Mouse (Mus musculus) frontal cortex, postnatal 10 days (tissue): Measurements from ENCODE around the gene Crb1.

Source experiments
- DNase-seq, 2 experiments: peaks; one replicate each; pipeline ENCODE4 v3.0.0; 2022; ENCODE audit warnings: low spot score in 2 of 2, mixed read lengths in 1 of 2

Crb1 gene

DNA sequence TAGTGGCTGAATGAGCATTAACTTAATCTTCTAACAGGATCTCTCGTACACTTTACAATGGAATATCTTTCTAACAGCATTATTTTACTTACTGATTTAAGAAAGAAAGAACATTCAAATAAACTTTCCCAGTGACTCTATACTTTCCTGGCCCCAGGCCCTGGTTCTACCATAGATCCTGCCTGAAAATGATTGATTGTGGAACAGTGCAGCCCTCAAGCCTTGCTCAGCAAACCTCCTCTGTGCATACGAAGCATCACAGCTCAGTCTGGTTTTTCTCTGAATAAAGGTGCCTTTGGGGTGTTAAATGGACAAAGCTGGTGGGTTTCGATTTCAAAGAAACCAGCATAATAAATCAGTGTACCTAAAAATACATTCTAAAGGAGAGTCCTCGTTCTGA is 153.1 kb downstream of the Crb1 start:
- DNase-seq, result no peak

DNA sequence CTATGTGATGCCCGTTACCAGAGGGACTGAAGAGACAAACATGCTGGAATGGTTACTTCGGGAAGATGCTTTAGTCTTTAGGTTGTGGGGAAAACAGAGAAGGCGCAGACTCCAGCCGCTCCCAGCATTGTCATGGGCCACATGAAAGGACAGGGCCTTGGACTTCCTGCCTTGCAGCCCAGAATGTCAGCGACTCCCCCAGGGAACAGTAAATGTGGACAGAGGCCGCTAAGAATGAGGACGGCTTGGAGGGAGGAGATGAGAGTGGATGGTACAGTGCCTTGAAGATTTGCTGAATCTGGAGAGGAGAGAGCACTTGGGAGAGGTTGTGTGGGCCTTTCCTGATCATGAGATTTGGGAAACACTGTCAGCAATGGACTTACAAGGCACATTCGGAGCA is 161.6 kb downstream of the Crb1 start:
- no peak for DNase-seq

DNA sequence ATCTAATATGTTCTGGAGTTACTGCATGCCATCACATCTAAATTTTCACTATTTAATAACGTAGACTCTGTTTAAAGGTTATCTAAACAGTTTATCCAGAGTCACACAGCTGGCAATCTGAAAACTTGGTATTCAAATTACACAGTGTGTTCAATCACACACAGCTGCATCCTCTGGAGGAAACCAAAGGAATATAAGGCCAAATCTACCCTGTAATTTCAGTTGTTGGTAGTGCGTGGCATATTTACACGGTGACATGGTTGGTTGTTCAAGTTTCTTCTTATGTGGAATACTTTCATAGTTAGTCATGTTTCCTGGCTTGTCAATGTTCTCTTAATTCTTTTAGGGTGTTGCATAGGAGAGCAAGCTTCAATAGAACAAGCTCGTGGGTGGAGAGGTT is 166.4 kb downstream of the Crb1 start:
- DNase-seq, result no peak

DNA sequence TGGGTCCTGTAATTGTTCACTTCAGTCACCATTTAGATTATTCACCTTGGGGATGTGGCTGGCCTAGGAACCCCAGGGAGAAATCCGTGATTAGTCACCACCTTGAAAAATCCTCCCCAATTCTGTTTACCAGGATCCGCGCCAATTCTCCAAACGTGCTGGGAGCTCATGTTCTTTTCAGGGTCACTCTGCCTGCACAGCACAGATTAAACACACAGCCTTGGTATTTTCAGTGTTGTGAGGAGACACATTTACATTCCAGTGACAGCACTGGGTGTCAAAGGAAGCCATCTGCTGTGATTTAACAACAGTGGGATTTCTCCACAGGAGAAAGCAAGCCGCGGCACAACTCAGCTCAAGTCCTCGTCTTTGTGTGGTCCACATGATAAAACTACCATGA is 167.1 kb downstream of the Crb1 start:
- DNase-seq, result peak; percentile 13 to 17

DNA sequence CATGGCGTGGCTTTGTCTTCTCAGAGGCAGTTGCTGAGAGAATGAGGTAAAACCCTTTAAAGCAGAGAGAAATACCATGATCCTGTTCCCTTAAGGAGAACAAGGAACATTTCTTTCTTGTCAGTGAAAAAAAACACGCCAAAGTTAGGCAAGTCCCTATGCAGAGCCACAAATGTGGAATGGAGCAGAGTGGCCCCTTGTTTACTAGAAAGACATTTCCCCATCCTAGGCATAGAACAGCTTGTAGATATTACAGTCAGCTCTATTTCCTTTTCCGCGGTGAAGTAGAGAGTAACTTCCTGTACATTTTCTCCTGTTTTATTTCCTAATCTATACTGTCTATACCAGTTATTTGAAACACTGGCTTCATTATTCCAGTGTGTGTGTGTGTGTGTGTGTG is 170.6 kb downstream of the Crb1 start:
- no peak for DNase-seq

- no peak for DNase-seq
These were observed 173.9 kb downstream of the Crb1 start for GRCm38 (mm10) chr1:139203026-139203425.

DNA sequence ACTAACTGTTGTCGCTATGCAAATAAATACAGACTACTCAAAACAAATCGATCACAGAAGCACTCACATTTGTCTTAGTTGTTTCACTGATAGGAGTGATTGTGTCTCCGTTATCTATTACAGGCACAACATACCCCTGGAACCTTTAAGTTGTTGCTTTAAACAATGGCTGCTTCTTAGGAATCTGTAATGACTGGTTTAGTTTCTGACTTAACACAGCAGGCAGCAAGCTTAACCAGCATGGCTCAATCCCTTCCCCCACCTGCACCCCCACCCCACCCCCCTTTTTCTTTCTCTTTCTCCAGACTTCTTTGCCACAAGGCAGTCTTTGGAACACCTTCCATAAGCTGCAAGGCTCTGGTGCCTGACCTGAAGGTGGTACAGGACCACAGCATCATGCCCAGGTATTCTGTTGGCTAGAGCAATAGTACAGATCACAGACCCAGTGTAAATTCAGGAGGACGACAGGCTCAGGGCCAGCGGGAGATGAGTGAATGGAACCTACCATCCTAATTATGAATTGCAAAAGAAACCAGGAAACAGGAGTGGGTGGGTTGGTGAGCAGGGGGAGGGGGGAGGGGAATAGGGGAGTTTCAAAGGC is 182.4 kb downstream of the Crb1 start:
- no peak for DNase-seq

DNA sequence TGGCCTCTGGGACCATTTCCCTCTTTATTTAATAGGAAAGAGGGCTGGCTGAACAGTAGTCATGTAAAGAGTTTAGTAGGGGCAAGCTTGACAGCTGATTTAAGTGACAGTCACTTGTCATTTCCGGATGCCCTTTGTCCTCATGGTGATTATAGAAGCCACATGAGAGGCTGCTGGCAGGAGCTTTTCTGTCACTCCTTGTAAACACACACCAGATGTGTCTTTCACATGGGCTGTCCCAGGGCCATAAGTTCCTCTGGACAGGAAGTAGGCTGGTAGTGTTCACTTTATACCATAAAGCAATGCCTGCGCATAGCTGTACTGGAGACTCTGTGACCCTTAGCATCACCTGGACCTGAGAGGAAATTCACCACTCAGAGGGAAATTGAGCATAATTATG is 182.9 kb downstream of the Crb1 start:
- no peak for DNase-seq

- DNase-seq, result no peak
These were observed 184.3 kb downstream of the Crb1 start for GRCm38 (mm10) chr1:139192635-139193034.

DNA sequence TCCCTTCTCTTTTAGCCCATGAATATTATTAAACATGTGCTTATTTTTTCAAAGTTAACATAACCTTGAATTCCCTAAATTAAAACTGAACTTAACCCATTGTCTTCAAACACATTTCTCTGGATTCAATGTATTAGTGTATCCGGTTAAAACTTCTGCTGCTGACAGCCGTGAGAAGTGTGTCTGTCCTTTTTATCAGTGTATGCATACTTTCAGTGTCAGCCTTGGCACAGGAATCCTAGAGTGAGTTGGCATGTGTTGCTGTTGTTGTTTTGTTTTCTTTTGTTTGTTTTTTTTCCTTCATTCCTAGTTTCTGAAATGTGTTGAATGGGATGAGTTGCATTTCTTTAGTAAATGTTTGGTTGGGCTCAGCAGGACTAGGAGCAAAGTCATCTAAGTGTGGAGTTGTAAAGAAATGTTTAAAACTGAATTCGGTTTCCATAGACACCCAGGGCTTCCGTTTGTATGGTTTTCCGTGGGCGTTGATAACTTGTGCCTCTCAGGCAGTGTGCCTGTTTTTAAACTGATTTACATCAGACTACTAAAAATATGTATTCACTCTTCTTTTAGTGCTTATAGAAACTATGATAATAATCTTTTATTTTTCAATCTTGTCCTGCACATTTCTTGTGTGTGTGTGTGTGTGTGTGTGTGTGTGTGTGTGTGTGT is 196.3 kb downstream of the Crb1 start:
- DNase-seq, result no peak

GRCm38 (mm10) chr1:139179707-139180106 is 197.2 kb downstream of the Crb1 start:
- DNase-seq, result no peak

DNA sequence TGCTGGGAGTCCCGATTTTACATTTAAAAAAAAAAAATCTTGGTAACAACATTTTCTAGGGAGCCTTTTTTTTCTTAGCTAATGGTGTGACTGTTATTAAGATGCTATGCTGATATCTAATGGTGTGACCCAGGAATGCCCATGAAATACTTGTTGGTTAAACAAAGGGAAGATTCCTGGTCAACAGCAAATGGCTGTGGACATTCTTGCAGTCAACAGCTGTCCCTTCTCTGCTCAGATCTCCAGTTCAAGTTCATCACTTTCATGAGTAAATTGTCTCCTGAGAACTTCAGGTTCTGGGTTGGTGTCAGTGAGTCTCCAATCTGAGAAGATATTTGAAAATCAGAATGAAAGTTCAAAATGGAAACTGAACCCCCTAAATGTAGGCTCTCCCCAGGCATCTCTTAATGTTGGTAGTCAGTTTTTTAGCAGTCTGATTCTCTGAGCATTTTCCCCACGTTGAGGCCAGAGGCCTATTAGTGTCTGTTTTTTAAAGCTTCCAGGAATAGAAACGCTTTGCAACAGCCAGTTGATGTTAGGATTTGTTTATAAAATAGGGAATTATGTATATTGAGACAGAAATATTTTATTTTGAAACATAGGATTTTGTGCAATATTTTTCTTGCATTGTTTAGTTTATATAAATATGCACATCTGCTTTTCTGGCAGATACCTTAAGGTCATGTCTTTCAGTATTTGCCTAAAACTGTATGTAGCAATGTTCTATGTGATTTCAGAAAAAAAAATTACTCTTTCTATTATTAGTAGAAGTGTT is 202.7 kb downstream of the Crb1 start:
- no peak for DNase-seq

DNA sequence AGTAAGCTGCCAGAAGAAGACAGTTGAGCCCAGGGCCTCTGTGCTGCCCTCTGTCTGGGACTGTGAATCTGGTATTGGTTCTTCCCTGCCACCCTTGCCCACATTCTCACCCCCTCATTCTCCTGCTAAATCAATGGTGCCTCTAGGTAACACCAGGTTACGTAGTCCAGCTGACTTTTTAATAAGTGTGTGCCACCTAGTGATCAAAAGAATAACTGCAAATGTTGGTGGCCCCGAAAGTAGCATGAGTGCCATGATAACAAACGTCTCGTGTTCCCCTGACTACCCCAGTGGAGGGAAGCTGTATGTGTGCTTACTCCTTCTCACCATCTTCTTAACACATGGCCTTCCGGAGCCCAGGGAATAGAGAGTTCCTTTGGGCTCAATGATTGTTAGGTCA is 214.1 kb downstream of the Crb1 start:
- DNase-seq, result no peak

DNA sequence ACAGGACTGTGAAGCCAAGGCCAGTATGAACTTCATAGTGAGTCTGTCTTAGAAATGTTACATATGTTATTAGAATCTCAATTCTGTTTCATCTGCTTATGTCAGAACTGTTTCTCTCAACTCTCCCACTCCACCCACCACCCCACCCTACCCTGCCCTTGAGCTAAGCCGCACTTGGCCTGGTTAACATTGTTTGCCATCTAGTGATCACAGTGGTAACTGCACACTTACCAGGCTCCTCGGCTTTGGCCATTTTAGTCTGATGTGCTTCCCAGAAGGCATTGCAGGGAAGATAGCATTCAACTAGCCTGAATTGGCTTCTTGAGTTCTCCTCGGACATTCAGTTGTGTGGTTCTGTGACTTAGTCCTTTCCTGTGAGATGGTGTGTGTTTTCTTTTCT is 215.3 kb downstream of the Crb1 start:
- no peak for DNase-seq

- no peak for DNase-seq
These were observed 220.5 kb downstream of the Crb1 start for GRCm38 (mm10) chr1:139156397-139156796.

- DNase-seq, result no peak
These were observed 223.4 kb downstream of the Crb1 start for GRCm38 (mm10) chr1:139153493-139153892.

DNA sequence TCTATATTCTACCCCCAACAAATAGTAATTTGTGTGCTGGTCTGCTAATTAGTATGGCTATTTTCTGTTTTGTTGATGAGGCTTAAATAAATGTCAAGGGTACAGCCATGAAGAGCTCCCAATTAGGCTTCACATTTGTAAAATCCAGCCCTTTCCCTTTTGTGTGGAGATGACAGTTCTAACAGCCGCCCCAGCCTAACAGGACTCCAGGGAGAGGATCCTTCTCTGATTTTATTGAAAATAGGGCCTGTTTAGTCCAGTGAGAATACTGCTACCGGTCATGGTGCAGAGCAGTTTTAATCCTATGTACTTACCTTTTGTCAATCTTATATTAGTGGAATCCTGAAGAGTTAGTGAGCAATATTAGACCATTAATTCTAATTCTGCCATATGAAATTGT is 223.9 kb downstream of the Crb1 start:
- no peak for DNase-seq
